17 mouse cellular contexts compared by ENCODE assay signal in genomic region chr7:66968661-66969060, GRCm38 (mm10).
A peak's percentile ranks its signal among the peaks of the same experiment; 100 is the strongest.
DNase-seq lines count a peak whose midpoint lies in the region; ATAC-seq and TF ChIP-seq lines count a peak whose summit lies in the region.
"Had no signal": no experiment of that assay in that cellular context is flagged by ENCODE, and none has a peak within 500 bp of the region (broad histone marks: within the 10 kb centered on the region; RNA-seq: fewer than 3 reads in every experiment).

No protein-coding gene starts in this region.

- no peaks in the 10 kb centered on the region for H3K27me3 ChIP-seq in limb, embryonic 11.5 days (ENCODE audit: control insufficient read depth, insufficient read depth, low read length)
- H3K27me3 ChIP-seq: hindbrain, embryonic 13.5 days; limb, embryonic 13.5 days; liver, embryonic 15.5 days; midbrain, embryonic 15.5 days had no signal

- no peak for TF ChIP-seq POLR2A in lung, adult 2 months (IDR thresholded peaks at IDR 0.05; ENCODE audit: borderline replicate concordance, extremely low read depth, low read depth, low read length)

- 0 out of 2 replicates have a peak overlapping the region, but pooled peaks have one; percentile 3 for H3K9ac ChIP-seq in limb, embryonic 11.5 days (ENCODE audit: low read length)
- H3K9ac ChIP-seq: hindbrain, embryonic 13.5 days; limb, embryonic 13.5 days; liver, embryonic 15.5 days; midbrain, embryonic 15.5 days had no signal

- H3K4me1 ChIP-seq in lung, adult 2 months (ENCODE audit: control insufficient read depth, insufficient read depth, low read length): peaks cover 3% of the 10 kb centered on the region
- H3K4me1 ChIP-seq in limb, embryonic 11.5 days (ENCODE audit: control insufficient read depth, insufficient read depth, low read length): peaks cover 36% of the 10 kb centered on the region
- H3K4me1 ChIP-seq: liver, embryonic 15.5 days had no signal

- H3K4me2 ChIP-seq in limb, embryonic 11.5 days (ENCODE audit: low read depth, severe bottlenecking): no peak overlapping the region
- H3K4me2 ChIP-seq: hindbrain, embryonic 13.5 days; limb, embryonic 13.5 days; liver, embryonic 15.5 days; midbrain, embryonic 15.5 days had no signal

- H3K9me3 ChIP-seq in limb, embryonic 11.5 days (ENCODE audit: control insufficient read depth, low read length): no peaks in the 10 kb centered on the region
- H3K9me3 ChIP-seq: hindbrain, embryonic 13.5 days; limb, embryonic 13.5 days; liver, embryonic 15.5 days; megakaryocyte, embryonic 14.5 days; midbrain, embryonic 15.5 days had no signal

- no peak for TF ChIP-seq CTCF in lung, adult 2 months (IDR thresholded peaks at IDR 0.05; ENCODE audit: insufficient read depth, low read length)

- WGBS in lung, adult 2 months: 40% methylated on average over 6 of the region's 6 CpGs
- 84% methylated on average over 6 of the region's 6 CpGs for WGBS in limb, embryonic 11.5 days

- peak overlapping the region; percentile 42; the same call in 1 of the 2 replicates for H3K27ac ChIP-seq in limb, embryonic 11.5 days (replicated peaks; ENCODE audit: low read depth, low read length)
- H3K27ac ChIP-seq: liver, embryonic 15.5 days; midbrain, embryonic 15.5 days had no signal

- no peak overlapping the region for H3K4me3 ChIP-seq in lung, adult 2 months (replicated peaks; ENCODE audit: extremely low read depth, low read depth, low read length)
- no peak overlapping the region for H3K4me3 ChIP-seq in limb, embryonic 11.5 days (ENCODE audit: low read depth, low read length)
- H3K4me3 ChIP-seq: erythroblast, embryonic 14.5 days; hindbrain, embryonic 13.5 days; limb, embryonic 13.5 days; liver, embryonic 15.5 days; megakaryocyte, embryonic 14.5 days; midbrain, embryonic 15.5 days had no signal

- no peak for ATAC-seq in limb, embryonic 11.5 days (ENCODE audit: insufficient number of reproducible peaks, low FRiP score, low TSS enrichment, low read depth)
- ATAC-seq: forebrain, embryonic 14.5 days had no signal

- intact Hi-C loops in heart, postnatal 10 days (cut with DNase I): no loop called here

- H3K36me3 ChIP-seq in limb, embryonic 11.5 days (ENCODE audit: control insufficient read depth, insufficient read depth, low read length): no peaks in the 10 kb centered on the region
- H3K36me3 ChIP-seq: hindbrain, embryonic 13.5 days; limb, embryonic 13.5 days; liver, embryonic 15.5 days; midbrain, embryonic 15.5 days had no signal

- peak; percentile 90 for DNase-seq in heart, adult 11 months
- DNase-seq in heart, postnatal 10 days: no peak
- peak; percentile 1 for DNase-seq in kidney, adult 18-20 months
- no peak for DNase-seq in kidney, postnatal 36 days
- peak; percentile 11 for DNase-seq in lung, postnatal 25 days (ENCODE audit: low spot score)
- no peak for DNase-seq in lung, adult 2 months
- no peak for DNase-seq in limb, embryonic 11.5 days (ENCODE audit: low spot score)
- DNase-seq in layer of hippocampus, adult 18-20 months (ENCODE audit: low spot score in 2 of 2): no peak
- DNase-seq: cerebellum, adult 8-10 months; kidney, adult 2 months had no signal

Comparison
In these comparisons a context has a peak if more than half of its experiments do, and no peak if none do; other contexts are left out.
1. DNase-seq: peak in heart, adult 11 months (single experiment), kidney, adult 18-20 months (single experiment) and lung, postnatal 25 days (single experiment); none in heart, postnatal 10 days (0 of 2), kidney, postnatal 36 days (0 of 2), lung, adult 2 months (single experiment), limb, embryonic 11.5 days (single experiment) and layer of hippocampus, adult 18-20 months (0 of 2).